Mouse (Mus musculus) forebrain, embryonic 14.5 days (tissue): ENCODE results near the gene Lsm14b. TPM values are rescaled to one million over a fixed set of nuclear protein-coding genes. Genes with fewer than 3 reads are reported as not detected.

Experiments
- ATAC-seq: fragments of 200-750 bp; cut with Nextera tagmentation; 2 replicates; pipeline ENCODE4 v1.8.0; 2017; ENCODE audit warnings: mild to moderate bottlenecking, moderate library complexity
- DNase-seq: peaks from one replicate; pipeline ENCODE4 v3.0.0-alpha.2; 2015; ENCODE audit warnings: low spot score
- H3K27ac ChIP-seq: fragments of 300-500 bp; sonication (generic); 2 replicates; pipeline ENCODE4 v1.5.1; 2014; ENCODE audit warnings: low read depth, mild to moderate bottlenecking, control low read depth, low read length, moderate library complexity
- H3K27me3 ChIP-seq: fragments of 300-500 bp; sonication (generic); replicated peaks from 2 replicates; pipeline ENCODE4 v1.6.1; 2014; ENCODE audit warnings: low read length, control low read depth, mixed read lengths; ENCODE audit not compliant: control insufficient read depth, insufficient read depth
- H3K36me3 ChIP-seq: fragments of 300-500 bp; sonication (generic); 2 replicates; pipeline ENCODE4 v1.6.1; 2014; ENCODE audit warnings: low read length, control low read depth; ENCODE audit not compliant: control insufficient read depth, insufficient read depth
- H3K4me1 ChIP-seq: fragments of 300-500 bp; sonication (generic); 2 replicates; pipeline ENCODE4 v1.6.1; 2014; ENCODE audit warnings: antibody characterized with exemption, low read length, control low read depth; ENCODE audit not compliant: control insufficient read depth, insufficient read depth
- H3K4me2 ChIP-seq: fragments of 300-500 bp; sonication (generic); 2 replicates; pipeline ENCODE4 v1.6.1; 2014; ENCODE audit warnings: mild to moderate bottlenecking, control low read depth, low read length
- H3K4me3 ChIP-seq: fragments of 300-500 bp; sonication (generic); 2 replicates; pipeline ENCODE4 v1.5.1; 2014; ENCODE audit warnings: low read depth, low read length, control low read depth
- H3K9ac ChIP-seq: fragments of 300-500 bp; sonication (generic); 2 replicates; pipeline ENCODE4 v1.6.1; 2014; ENCODE audit warnings: mild to moderate bottlenecking, low read length, control low read depth, moderate library complexity
- H3K9me3 ChIP-seq: fragments of 300-500 bp; sonication (generic); replicated peaks from 2 replicates; pipeline ENCODE4 v1.6.1; 2016; ENCODE audit warnings: low read length, control low read depth, mixed read lengths; ENCODE audit not compliant: control insufficient read depth
- WGBS: fragments of 180-500 bp; shearing (Covaris S2); extraction: QIAGEN DNeasy Blood & Tissue Kit; methylation state at CpG from one replicate; pipeline ENCODE4 v1.1.7; 2014; 5-methylcytosine and 5-hydroxymethylcytosine counted together
- polyA plus RNA-seq: library from polyadenylated mRNA; unstranded; fragments of >200 nt; fragmentation: Nextera tagmentation; extraction: Ambion mirVana; gene quantifications from 2 replicates; pipeline ENCODE4 v1.2.1, GENCODE M21; 2014

The Lsm14b gene
- polyA plus RNA-seq, 1 experiment from 2014 or later = 29.1 TPM

GRCm38 (mm10) chr2:180006352-180007017, 18.3 kb upstream of the Lsm14b start:
- no peak overlapping the region for H3K4me3 ChIP-seq
- no peaks in the 10 kb centered on the region for H3K27me3 ChIP-seq
- H3K9me3 ChIP-seq = no peaks in the 10 kb centered on the region
- H3K36me3 ChIP-seq = no peaks in the 10 kb centered on the region
- ATAC-seq = no peak
- 44% methylated on average over 8 of the region's 9 CpGs for WGBS
- no peak for DNase-seq
- no peaks in the 10 kb centered on the region for H3K4me1 ChIP-seq
- H3K9ac ChIP-seq = no peak overlapping the region
- no peak overlapping the region for H3K4me2 ChIP-seq
- H3K27ac ChIP-seq = no peak overlapping the region

DNA sequence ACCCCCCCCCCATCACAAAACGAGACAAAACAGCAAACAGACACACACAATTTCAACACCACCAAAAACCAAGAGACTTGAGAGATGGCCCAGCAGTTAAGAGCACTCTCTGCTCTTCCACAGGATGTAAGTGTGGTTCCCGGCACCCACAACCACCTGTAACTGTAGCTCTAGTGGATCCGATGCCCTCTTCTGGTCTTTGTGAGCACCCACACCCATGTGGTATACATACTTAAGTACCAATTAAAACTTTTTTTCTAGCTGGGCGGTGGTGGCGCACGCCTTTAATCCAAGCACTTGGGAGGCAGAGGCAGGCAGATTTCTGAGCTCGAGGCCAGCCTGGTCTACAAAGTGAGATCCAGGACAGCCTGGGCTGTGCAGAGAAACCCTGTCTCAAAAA, 14.1 kb upstream of the Lsm14b start:
- no peaks in the 10 kb centered on the region for H3K4me1 ChIP-seq
- WGBS = 90% methylated on average over 7 of the region's 7 CpGs
- no peaks in the 10 kb centered on the region for H3K27me3 ChIP-seq
- H3K9me3 ChIP-seq = no peaks in the 10 kb centered on the region
- no peak overlapping the region for H3K4me2 ChIP-seq
- H3K36me3 ChIP-seq = no peaks in the 10 kb centered on the region
- no peak for ATAC-seq
- DNase-seq = no peak
- H3K4me3 ChIP-seq = no peak overlapping the region
- H3K27ac ChIP-seq = no peak overlapping the region
- no peak overlapping the region for H3K9ac ChIP-seq

DNA sequence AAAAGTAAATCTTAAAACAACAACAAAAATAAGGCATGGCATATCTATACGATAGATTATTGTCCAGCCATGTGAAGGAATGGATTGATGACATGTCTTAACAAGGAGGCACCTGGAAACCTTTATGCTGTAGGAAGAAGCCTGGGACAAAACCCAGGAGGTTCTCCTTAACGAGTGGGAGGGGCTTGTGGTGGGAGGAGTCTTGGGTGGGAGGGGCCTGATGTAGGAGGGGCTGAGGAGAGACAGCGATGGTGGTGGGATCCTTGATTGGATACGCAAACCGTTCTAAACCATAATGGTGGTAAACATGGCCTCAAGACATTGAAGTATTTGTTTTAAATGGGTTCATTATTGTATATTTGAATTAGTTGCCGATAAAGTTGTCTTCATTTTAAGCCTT, 13.4 kb upstream of the Lsm14b start:
- WGBS = 87% methylated on average over 6 of the region's 6 CpGs
- DNase-seq (no peak), ATAC-seq (no peak)
- Histone ChIP-seq H3K27me3 (no peaks in the 10 kb centered on the region), H3K36me3 (no peaks in the 10 kb centered on the region), H3K9ac (no peak overlapping the region), H3K4me3 (no peak overlapping the region), H3K4me1 (no peaks in the 10 kb centered on the region), H3K9me3 (no peaks in the 10 kb centered on the region), H3K27ac (no peak overlapping the region), H3K4me2 (no peak overlapping the region)

DNA sequence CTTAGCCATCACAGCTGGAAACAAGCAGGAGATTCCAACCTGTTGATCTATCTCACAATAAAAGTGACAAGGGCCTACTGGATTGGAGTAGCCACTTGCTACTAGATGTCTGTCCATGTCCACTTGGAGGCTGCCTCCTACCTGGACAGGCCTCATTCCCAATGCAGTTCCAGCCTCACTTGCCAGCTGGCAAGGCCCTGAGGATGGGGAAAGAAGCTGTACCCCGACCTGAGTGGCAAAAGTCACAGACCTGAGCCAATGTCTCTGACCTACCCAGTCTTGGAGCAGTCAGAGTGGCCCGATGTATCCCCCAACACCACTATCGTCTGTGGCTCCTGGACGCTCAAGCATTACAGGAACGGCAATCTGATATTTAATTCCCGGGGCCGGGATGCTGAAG, 11.1 kb upstream of the Lsm14b start:
- H3K4me3 ChIP-seq = no peak overlapping the region
- no peak overlapping the region for H3K9ac ChIP-seq
- no peak overlapping the region for H3K27ac ChIP-seq
- no peak overlapping the region for H3K4me2 ChIP-seq
- WGBS = 95% methylated on average over 7 of the region's 7 CpGs
- no peaks in the 10 kb centered on the region for H3K27me3 ChIP-seq
- H3K4me1 ChIP-seq = no peaks in the 10 kb centered on the region
- no peaks in the 10 kb centered on the region for H3K9me3 ChIP-seq
- ATAC-seq = no peak
- DNase-seq = no peak
- H3K36me3 ChIP-seq = no peaks in the 10 kb centered on the region

DNA sequence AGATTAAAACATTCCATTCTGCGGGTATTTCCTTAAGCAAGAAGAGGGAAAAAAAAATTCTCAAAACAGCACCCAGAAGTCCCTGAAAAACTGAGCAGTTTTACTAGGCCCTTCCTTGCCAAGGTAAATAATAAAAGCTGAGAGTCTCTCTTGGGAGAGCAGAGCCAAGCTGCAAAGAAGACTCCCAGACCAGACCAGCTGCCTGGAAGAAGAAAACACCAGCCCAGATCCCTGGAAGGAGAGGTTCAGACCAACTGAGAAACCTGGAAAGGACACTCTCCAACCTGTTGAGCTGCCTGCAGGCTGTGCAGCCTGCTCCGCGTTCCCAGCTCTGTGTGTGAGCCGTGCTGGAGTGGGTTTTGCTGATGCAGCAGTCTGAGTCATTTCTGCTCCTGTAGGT, 7.2 kb upstream of the Lsm14b start:
- DNase-seq (no peak), ATAC-seq (no peak)
- no peak overlapping the region for H3K27ac ChIP-seq
- H3K4me3 ChIP-seq = no peak overlapping the region
- H3K4me1 ChIP-seq = no peaks in the 10 kb centered on the region
- 63% methylated on average over 4 of the region's 4 CpGs for WGBS
- H3K36me3 ChIP-seq = no peaks in the 10 kb centered on the region
- 0 out of 2 replicates have a peak, but pooled peaks cover 1% of the 10 kb centered on the region for H3K27me3 ChIP-seq
- H3K9ac ChIP-seq = no peak overlapping the region
- H3K9me3 ChIP-seq = no peaks in the 10 kb centered on the region
- H3K4me2 ChIP-seq = no peak overlapping the region

DNA sequence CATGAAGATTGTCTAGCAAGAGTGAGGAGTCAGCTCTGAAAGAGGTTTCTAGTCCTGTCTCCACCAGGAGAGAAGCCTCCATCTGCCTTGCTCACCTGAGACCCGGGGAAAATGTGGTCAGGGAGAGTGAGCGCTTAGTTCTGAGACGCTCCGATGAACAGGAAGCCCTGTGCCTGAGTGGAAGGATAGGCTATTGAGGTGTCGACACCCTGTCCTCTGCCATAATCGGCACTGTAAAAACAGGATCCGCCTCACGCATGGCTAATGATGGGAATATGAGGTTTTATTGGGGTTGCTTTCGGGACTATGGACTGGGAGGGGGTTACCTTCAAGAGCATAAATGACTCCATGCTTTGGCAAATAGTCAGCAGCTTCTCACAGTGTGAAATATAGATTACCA, 6.2 kb upstream of the Lsm14b start:
- Histone ChIP-seq H3K4me3 (no peak overlapping the region), H3K9ac (no peak overlapping the region), H3K36me3 (no peaks in the 10 kb centered on the region), H3K27ac (no peak overlapping the region), H3K4me2 (no peak overlapping the region), H3K4me1 (no peaks in the 10 kb centered on the region), H3K27me3 (0 out of 2 replicates have a peak, but pooled peaks cover 10% of the 10 kb centered on the region), H3K9me3 (no peaks in the 10 kb centered on the region)
- ATAC-seq (no peak), DNase-seq (no peak)
- 85% methylated on average over 9 of the region's 9 CpGs for WGBS

DNA sequence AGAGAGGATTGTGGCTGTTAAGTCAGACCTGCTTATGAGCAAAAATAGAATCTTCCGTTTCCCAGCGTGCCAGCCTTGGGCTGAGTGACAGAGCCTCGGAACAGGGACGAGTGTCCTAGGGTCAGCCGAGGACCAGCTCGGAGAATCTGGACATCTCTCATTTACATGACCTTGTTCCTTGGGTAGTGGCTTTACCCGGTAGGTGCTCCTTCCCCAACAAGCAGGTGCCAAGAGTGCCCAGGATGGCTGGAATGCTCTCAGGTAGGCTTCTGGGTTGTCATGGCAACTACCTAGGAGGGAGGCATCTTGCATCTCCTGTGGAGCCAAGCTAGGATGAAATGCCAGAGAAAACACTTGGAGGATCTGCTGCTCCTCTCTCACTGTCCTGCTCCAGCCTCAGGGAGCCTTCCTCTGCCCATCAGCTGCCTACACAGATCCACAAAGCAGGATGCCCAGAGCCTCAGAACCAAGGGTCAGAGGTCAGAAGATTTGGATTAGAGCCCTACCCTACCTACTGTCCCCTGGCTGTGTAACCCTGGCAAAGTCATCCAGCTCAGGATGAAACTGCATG, 4.6 kb upstream of the Lsm14b start:
- Histone ChIP-seq H3K9ac (no peak overlapping the region), H3K4me3 (no peak overlapping the region), H3K4me1 (no peaks in the 10 kb centered on the region), H3K4me2 (no peak overlapping the region), H3K36me3 (no peaks in the 10 kb centered on the region), H3K27ac (no peak overlapping the region), H3K9me3 (no peaks in the 10 kb centered on the region), H3K27me3 (0 out of 2 replicates have a peak, but pooled peaks cover 10% of the 10 kb centered on the region)
- no peak for DNase-seq
- no peak for ATAC-seq
- 75% methylated on average over 7 of the region's 7 CpGs for WGBS

GRCm38 (mm10) chr2:180020919-180021318, 3.9 kb upstream of the Lsm14b start:
- no peak overlapping the region for H3K4me2 ChIP-seq
- no peaks in the 10 kb centered on the region for H3K4me1 ChIP-seq
- H3K9ac ChIP-seq = no peak overlapping the region
- ATAC-seq (no peak), DNase-seq (no peak)
- no peaks in the 10 kb centered on the region for H3K36me3 ChIP-seq
- H3K27me3 ChIP-seq = 0 out of 2 replicates have a peak, but pooled peaks cover 10% of the 10 kb centered on the region
- no peak overlapping the region for H3K4me3 ChIP-seq
- no peaks in the 10 kb centered on the region for H3K9me3 ChIP-seq
- no peak overlapping the region for H3K27ac ChIP-seq
- 84% methylated on average over 8 of the region's 8 CpGs for WGBS

DNA sequence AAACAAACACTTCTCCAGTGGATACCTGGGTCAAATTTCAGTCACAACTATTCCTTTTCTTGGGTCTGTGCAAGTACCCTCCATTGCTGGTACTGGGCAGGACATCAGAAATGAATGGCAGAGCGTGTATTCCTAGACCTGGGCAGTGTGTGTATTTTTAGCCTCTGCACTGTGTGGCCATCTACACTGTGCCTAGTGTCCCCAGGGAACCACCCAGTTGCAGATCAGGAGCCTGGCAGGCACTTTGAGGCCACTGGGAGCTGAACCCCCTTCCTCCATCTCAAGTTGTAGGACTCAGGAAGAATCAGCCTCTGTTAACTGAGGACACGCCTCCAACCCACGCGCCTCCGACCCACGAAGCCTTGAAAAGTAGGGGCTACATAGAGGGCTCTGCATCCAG, 2.0 kb upstream of the Lsm14b start:
- Histone ChIP-seq H3K27ac (no peak overlapping the region), H3K27me3 (0 out of 2 replicates have a peak, but pooled peaks cover 10% of the 10 kb centered on the region), H3K9ac (no peak overlapping the region), H3K9me3 (no peaks in the 10 kb centered on the region), H3K4me3 (no peak overlapping the region), H3K36me3 (peaks cover 11% of the 10 kb centered on the region), H3K4me2 (no peak overlapping the region), H3K4me1 (peaks cover 15% of the 10 kb centered on the region)
- no peak for DNase-seq
- WGBS = 66% methylated on average over 6 of the region's 6 CpGs
- ATAC-seq = no peak
